Mouse (Mus musculus) T-helper 2 cell (primary cell): ENCODE measurements at regions not wholly inside any gene's neighbourhood (a gene's known extent, or its start where the extent isn't known, plus 50 kb on each side); places are given as distances from the start of the nearest gene placed in this dataset.

Experiments
- in situ Hi-C: fragments of 300-600 bp; cut with MboI, MseI; formaldehyde crosslinking; loops from one replicate; pipeline ENCODE4 v1.15.1; 2025; ENCODE audit warnings: high pct_unique_total_duplicates

DNA sequence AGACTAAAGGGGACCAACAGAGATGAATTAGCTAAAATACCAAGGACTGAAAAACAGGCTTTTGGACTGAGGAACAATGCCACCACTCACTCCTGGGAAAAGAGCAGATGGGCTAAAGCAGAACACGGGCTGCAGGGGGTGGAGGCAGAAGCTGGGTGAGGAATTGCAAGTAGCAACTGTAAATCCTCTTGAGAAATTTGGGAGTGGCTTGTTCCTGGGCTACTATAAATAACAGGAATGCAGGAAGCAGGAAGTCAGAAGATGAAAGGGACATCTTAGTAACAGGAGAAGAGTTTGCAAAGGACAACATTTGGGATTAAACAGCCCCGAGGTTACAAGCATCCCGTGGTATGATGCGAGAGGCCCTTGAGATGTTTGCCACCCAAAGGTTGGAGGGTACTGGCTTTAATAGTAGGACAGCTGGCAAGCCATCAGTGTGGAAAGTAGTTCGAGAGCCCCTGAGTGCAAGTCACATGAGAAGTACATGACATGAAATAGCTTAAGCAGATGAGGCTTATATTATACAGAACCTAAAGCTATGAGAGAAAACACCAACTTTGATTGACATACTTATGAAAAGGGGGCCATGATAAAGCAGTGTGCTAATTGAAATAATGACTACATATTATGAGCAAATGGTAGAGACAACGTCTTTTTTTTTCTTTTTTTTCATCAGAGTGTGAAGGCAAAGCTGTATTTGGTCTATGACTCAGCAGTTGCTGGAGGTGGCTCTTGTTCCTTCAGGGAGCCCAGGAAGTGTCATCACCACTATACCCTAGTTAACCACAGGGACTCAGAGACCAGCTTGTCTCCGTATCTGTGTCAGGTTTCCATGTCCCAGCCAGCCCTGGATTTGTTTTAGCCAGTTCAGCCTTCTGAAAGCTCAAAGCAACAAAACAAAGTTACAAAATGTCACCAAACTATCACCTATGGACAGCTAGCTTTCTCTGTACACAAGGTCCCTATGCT, 357.6 kb upstream of the Acvr2a start:
- in situ Hi-C loops: no loop called here

GRCm38 (mm10) chr2:48457117-48457516, 356.8 kb upstream of the Acvr2a start:
- in situ Hi-C loops: no loop called here

GRCm38 (mm10) chr2:48465483-48465882, 348.4 kb upstream of the Acvr2a start:
- in situ Hi-C loops: no loop called here

DNA sequence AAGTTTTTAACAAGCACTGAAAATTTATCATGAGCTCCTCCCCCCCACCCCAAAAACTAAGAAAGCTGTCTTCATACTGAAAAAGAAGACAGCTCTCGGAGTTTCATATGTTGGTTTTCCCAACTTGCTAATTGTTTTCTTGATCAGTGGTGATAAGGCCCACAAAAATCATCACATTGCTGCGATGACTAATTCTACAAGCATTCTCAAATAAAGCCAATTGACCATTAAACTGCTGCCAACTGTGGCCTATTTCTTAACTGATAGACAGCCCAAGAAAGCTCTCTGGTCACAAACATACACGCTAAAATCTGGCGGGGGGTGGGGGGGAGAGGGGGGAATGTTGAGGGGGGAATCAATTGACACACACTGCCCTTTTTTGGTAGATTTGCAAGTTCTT, 345.0 kb upstream of the Acvr2a start:
- in situ Hi-C loops: no loop called here

DNA sequence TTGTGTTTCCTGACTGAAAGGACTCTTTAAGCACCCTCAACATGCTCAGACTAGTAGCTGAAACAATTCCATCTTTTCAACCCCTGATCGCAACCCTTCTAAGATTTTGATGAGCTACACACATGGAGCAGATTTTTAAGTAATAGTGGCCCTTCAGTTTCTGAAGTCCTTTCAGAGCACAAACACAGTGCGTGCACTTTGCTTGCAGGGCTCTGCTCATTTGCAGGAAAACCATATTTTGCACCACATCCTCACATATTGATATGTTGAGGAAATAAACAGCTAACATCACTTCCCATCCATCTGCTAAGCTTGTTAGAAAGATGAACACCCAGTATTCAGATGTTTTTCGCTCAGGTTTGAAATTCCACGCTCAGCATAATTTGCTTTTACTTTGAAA, 344.6 kb upstream of the Acvr2a start:
- in situ Hi-C loops: no loop called here

DNA sequence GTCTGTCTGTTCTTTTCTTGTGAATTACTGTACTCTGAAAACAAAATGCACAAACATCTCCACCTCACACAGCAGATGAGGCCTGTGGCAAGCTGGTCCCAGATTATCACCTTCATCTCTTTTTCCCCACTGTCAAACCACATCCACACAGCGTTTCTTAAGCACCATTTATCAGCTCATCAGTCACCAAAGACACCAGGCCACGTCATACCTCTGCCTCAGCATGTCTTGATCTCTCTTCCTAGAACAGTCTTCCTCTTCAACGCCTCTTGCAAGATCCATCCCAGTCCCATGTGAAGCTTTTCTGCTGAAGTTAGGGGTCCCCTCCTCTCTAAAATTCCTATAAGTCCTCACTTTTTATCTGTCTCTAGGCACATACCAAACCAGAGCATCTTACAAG, 340.8 kb upstream of the Acvr2a start:
- in situ Hi-C loops: loop anchor here (5.0 kb wide), 1 partner anchor 344 kb away; no protein-coding TSS in a partner anchor

DNA sequence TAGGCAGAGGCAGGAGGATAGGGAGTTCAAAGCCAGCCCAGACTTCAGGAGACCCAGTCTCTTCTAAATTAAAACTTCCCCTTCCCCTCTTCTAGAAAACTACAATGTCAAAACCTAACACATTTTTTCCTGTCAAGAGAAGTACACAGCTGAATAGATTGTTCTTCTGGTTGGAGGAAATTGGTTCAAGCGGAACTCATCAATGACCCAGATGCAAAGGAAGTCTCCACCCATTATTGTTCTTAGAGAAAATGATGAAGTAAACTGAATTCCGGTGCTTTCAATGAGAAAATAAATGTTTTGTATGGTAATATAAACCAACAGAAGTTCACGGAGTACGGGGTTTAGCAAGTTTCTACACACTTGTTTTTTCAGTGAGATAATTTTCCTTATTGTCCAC, 339.3 kb upstream of the Acvr2a start:
- in situ Hi-C loops: loop anchor here (5.0 kb wide), 1 partner anchor 343 kb away; no protein-coding TSS in a partner anchor

- in situ Hi-C loops: no loop called here
These were observed 337.1 kb upstream of the Acvr2a start for GRCm38 (mm10) chr2:48476777-48477176.

DNA sequence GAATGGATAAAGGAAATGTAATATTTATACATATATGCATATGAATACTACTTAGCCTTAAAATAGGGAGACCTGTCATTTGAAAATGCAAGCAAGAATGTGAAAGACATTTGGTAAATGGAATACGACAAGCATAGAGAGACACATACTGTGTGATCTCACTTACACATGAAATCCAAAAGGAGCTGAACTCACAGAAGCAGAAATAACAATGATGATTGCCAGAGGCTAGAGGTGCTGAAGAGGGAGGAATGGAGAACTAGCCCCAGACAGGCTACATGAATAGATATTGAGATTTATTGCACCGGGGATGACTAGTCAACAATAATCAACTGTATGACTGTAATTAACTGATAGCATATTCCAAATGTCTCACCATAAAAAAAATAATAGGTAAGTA, 336.6 kb upstream of the Acvr2a start:
- in situ Hi-C loops: no loop called here

DNA sequence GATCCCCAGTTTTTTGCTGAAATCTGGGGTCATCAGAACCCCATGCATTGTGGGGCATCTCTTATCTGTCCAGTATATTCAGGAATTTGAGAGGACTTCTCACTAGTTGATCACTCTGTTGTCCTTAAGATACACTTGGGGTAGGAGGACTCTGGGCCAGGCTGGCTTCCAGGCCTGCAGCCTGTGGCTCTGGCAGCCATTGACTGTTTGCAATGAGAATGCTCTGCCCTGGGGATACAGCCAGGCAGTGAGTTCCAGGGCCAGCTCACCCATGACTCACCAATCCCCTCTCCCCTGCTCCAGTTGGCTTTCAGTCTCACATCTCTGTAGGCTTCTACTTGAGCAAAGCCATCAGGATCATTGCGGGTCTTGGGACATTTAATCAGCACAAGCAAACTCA, 334.3 kb upstream of the Acvr2a start:
- in situ Hi-C loops: no loop called here

- in situ Hi-C loops: no loop called here
These were observed 333.3 kb upstream of the Acvr2a start for GRCm38 (mm10) chr2:48480428-48481191.

DNA sequence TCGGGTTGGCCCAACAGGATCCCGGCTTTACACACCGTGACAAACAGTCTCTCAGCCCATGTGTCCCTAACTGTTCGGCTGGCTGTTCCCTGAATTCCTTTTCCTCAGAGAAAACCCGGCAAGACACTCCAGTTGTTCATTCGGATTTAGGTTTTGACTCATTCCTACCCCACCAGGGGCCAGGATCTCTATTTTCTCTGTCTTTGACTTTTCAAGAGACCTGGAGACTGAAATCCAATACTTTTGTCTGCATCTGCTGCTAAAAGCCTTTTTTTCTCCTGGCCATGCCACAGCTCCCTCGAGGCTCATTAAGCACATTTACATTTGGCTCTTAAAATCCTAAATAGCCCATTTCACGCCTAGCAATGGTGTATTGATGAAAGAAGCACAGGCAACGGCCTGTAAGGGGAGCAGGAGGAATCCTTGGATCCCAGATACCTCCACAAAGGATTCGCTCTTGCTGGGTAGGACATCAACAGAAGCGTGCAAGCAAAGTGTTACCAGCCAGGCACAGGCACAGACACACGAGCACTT, 332.6 kb upstream of the Acvr2a start:
- in situ Hi-C loops: no loop called here

GRCm38 (mm10) chr2:48493574-48493973, 320.3 kb upstream of the Acvr2a start:
- in situ Hi-C loops: loop anchor here (10.0 kb wide), 1 partner anchor 1531 kb away; no protein-coding TSS in a partner anchor

DNA sequence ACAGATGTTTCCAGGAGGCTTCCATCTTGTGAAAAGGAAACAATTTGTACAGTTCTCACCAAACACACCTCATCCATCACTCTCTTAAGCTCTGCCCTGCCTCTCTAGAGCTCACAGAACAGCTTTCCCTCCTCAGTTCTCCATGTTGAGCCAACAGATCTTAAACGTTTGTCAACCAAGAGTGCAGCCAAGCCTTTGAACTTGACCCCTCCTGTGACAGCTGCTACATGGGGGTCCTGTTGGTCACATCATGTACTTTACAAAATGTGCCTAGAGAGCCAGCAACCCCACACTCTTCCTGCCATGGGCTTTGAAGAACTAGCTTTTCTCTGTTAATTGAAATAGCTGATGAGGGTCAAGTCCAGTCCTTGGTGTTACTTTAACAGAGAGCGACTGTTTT, 319.8 kb upstream of the Acvr2a start:
- in situ Hi-C loops: loop anchor here (10.0 kb wide), 1 partner anchor 1531 kb away; no protein-coding TSS in a partner anchor

GRCm38 (mm10) chr2:48494632-48495031, 319.3 kb upstream of the Acvr2a start:
- in situ Hi-C loops: loop anchor here (10.0 kb wide), 1 partner anchor 1530 kb away; no protein-coding TSS in a partner anchor

DNA sequence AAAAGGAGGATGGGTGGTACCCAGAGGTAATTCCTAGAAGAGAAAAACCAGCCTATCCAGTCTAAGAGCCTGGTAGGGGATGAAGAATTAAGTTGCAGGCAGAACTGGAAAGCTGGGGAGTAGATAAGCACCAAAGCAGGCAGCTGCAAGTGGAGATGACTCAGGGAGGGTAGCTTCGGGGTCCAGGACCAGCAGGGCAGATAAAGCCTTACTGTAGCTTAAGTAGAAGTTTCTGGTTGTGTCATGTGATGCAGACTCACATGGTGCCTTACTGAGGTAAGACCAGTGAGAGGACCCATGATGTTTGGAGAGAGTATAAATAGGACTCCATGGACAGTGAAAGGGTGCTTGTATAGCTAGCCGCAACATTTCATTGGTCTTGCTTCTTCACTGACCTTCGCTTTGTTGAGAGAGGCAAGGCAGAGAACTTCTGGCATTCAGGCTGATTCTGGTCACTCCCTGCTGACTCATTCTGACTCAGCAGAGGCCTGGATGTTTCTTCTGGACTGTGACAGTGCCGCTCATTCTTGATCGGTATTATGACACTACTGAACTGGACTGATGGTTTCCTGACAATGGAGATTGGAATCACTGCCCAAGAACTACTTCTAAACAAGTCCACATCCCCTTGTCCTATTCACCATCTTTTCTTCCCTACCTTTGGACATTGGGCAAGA, 315.7 kb upstream of the Acvr2a start:
- in situ Hi-C loops: loop anchor here (10.0 kb wide), 1 partner anchor 1527 kb away; no protein-coding TSS in a partner anchor

DNA sequence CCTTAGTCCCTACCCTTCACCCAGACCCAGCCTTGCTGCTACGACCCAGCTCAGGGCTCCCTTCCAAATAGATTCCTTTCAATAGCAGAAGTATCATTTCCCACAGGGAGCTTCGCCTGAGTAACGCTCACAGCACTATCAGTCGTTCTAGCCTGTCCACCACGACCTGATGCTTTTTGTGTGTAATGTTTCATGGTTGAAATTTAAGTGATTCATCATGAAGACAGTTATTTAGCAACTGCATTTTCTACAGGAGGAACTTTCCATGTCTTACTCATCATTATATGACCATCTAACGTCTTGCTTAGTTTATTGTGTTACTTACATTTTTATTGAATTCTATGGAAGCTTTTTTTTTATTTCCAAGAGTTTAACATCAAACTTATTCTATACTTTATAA, 314.5 kb upstream of the Acvr2a start:
- in situ Hi-C loops: loop anchor here (10.0 kb wide), 1 partner anchor 1525 kb away; no protein-coding TSS in a partner anchor

GRCm38 (mm10) chr2:48501387-48501786, 312.5 kb upstream of the Acvr2a start:
- in situ Hi-C loops: no loop called here

GRCm38 (mm10) chr2:48513848-48514247, 300.1 kb upstream of the Acvr2a start:
- in situ Hi-C loops: no loop called here

GRCm38 (mm10) chr2:48519838-48520404, 294.0 kb upstream of the Acvr2a start:
- in situ Hi-C loops: no loop called here

- in situ Hi-C loops: no loop called here
These were observed 293.4 kb upstream of the Acvr2a start for GRCm38 (mm10) chr2:48520535-48520971.
